Mouse (Mus musculus) brain, embryonic 18.5 days (tissue): ENCODE data around the gene Hsf2bp.

ENCODE experiments used
- DNase-seq: peaks from one replicate; pipeline ENCODE4 v3.0.0-alpha.2; 2012; ENCODE audit warnings: low read depth, low spot score

Gene Hsf2bp

DNA sequence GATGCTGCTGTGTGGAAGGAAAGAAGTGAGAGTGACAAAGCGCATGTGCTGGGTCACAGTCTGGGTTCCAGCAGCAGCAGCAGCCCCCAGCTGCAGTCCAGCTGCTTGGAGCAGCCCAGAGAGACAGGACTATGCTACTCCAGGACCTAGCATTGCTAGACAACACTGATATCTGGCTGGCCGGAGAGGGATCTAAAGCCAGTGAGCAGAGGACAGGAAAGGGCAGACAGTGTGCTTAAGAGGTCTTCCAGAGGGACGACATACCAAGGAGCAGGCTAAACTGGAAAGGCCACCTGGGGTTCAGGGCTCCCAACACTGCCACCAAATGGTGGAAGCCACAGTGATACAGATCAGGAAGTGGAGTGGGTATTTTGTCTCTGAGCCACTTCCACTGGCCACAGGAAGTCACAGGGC, 99.0 kb downstream of the Hsf2bp start:
- DNase-seq = no peak

DNA sequence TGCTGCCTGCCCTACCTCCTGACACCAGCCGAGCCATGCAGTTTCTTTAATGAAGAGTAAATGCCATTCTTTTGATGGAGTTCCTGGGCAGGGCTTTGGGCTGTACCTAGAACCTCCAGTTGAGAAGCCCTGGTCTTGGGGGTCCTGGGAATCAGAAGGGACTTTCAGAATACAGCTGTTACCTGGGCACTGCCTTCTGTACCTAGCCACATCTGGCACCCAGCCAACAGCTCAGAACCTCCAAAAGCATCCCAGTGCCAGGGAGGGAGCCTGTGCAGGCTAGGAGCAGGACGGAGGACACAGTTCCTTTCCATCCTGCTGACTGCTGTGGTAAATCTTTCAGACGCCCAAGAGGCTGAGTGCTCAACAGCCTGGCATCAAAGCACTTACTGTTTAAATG, 100.3 kb downstream of the Hsf2bp start:
- DNase-seq = no peak

DNA sequence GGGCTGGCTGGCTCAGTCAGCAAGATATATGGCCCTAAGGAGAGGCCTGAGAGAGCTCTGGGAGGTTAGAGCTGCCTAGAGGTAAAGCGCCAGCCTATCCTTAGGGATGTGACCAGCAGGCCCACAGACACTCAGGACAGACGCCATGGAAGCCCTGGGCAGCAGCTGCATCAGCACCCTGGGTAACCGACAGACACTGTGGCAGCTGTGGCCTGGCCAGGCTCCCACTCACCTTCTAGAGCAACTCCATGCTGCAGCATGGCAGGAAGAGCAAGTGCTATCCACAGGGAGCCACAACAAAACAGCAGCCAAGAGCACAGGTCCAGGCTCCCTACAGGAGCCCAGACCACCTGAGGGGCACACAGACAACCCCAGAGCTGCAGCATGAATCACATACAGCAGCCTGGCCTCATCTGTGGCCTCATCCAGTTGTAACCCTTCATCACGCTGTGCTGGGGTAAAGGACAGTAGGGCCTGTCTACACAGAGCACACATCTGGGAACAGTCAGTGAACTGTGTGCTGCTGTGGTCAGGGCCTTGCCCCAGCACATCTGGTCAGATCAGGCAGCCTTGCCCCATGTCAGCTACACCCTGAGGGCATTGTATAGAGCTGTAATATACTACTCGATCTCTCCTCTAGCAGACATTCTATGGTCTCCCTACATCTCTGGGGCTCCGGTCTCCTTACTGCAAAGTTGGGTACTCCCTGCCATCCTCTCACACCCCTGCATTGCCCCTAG, 100.9 kb downstream of the Hsf2bp start:
- DNase-seq = no peak

DNA sequence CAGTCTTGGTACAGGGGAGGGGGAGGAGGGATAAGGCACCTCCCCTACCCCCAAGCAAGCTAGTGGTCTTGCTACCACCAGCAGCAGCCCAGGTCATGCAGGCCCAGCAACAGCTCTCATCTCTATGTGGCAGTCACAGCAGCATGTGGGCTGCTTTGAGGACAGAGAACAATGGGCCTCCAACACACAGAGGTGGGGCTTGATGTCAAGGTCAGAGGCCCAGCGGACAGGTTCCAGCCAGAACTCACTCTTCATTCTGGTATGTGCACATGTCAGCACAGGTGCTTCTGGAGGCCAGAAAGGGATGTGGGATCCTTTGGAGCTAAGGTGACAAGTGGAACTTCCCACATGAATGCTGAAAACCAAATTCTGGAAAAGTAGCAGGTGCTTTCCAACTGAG, 102.2 kb downstream of the Hsf2bp start:
- DNase-seq = no peak

DNA sequence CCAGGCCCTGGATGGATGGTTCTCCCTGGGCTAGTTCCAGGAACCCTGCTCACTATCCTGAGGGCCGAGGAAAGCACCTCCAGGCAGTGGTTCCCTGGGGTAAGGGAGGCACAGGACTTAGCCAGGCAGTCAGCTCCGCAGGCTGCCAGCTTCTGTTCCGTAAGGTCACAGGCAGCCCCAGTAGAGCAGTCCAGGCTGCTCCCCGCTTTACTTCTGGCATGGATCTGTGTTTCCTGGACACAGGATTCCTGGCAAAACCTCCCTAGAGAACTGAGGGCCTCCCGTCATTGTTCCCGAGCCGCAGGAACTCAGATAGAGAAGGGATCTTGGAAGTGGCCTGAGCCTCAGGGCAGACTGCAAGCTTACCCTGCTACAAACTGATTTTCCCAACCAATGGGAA, 104.7 kb downstream of the Hsf2bp start:
- DNase-seq = no peak

DNA sequence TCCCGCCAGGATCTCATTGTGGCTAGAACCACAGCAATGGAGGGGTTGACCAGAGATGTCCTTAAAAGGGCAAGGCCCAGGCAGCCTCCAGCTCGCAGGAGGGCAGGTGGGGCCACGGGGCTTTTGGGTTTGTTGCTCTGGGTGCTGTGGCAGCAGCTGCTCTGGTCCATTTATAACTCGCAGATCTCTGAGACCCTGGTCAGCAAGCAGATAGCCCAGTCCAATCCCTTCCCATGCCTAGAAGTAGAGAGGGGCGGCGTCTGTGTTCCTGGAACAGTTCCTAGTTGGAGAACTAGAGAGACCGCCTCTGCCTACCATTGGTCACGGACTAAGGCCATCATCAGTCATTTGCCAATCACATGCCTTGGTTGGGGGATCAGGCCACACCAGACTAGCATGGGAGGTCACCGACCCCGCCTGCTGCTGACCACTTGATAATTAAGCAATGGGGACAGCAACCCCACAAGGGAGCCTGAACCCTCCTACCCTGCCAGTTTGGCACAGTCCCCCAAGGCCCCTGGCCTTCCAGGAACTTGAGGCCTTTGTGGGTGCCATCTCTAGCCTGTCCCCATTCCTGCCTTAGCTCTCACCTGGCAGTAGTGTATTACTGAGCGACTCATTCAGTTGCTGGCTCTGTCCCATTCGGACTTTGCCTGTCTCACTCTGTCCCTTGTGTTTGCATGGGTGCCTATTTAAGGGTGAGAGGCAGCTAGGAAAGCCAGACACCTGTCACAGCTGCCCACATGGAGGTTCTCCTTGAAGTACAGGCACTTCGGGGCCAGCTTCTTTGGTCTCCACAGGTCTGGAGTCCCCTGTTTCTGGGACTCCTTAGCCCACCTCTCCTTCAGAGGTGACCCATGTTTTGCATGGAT, 106.1 kb downstream of the Hsf2bp start:
- DNase-seq = no peak

DNA sequence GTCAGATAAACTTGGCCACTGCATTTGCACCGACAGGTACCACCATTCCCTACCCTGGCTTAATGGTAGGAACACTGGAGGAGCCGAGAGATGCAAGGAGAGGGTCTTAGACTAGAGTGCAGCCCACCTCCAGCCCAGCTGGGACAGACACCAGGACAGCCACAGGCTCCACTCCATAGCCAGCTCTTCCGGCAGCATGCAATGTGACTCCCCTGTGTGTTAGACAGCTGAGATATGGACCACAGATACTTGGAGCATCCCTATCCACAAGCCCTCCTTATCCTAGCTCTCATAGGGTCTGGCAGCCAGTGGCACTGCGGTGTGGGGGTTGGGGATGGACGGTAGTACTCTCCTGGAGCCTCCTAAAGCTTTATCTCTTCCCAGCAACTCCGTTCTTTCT, 107.1 kb downstream of the Hsf2bp start:
- DNase-seq = no peak

DNA sequence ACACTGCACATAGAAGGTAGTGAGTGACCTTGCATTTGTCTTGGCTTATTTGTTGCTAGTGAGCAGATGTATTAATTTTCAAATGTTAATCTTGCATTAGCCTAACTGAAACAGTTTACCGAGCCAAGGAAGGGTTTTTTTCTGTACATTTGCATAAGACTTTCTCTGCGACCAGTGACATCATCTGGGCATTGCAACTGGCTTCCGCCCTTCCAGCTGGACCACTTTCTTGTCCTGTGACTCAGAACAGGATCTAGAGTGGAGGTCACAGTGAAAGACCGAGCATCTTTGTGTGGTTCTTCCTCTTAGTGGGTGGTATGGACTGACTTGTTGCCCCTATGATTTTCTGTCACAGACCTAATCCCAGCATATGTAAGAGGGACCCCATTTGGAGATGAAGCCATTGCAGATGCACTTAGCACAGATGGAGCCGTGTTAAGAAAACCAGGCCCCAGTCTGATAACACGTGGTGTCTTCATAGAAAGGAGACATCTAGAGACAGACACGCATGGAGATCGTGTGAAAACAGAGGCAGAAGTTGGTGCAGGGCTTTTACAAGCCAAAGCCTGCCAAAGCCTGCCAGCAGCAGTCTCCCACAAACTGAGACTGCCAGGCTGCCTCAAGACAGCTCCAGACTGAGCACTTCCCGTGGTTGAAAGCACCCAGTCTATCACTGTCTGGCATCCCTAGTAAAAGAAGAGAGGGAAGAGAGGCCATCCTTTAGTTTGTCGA, 108.1 kb downstream of the Hsf2bp start:
- DNase-seq = peak; percentile 54

DNA sequence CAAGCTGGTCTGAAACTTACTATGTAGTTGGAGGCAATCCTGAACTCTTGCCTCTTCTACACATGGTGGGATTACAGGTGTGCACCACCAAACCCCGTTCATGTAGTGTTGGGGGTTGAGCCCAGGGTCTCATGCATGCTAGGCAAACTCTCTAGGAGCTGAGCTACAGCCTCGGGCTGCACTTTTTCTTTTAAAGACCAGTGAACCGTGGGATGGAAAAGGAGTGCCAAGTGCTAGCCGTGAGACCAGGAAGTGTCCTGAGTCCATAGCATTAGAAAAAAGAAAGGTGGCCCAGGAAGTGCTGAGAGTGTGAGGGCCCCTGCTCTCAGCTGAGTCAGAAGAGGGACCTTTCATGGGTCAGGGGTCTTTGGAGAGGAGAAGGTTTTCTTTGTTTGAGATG, 111.9 kb downstream of the Hsf2bp start:
- no peak for DNase-seq

DNA sequence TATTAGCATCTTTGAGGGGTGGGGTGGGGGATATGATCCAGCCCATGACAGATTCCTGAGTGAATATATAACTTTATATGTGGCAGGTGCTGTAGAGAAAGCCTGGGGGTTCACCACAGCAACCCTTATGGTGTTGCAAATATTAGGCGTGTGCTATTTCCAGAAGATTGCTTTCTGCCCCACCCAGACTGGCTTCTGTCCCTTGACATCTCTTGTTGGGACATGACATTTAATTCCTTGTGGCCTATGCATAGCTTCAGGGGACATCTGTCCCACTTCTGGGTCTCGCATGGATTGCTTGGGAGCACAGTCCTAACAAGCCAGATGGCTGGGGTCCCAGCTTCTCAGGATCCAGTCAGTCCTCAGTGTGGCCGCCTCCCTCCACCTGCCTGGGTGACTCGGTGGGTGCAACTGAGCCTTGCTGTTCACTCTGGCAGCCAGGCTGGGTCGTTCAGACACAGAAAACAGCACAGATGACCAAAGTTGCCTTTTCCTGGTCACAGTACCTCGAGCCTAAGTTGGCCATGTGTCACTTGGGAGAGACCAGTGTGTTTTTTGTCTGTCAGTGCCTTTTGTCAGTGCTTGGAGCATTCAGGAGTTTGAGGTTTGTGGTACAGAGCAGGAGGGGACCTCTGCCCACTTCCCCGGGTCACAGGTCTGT, 112.7 kb downstream of the Hsf2bp start:
- no peak for DNase-seq

DNA sequence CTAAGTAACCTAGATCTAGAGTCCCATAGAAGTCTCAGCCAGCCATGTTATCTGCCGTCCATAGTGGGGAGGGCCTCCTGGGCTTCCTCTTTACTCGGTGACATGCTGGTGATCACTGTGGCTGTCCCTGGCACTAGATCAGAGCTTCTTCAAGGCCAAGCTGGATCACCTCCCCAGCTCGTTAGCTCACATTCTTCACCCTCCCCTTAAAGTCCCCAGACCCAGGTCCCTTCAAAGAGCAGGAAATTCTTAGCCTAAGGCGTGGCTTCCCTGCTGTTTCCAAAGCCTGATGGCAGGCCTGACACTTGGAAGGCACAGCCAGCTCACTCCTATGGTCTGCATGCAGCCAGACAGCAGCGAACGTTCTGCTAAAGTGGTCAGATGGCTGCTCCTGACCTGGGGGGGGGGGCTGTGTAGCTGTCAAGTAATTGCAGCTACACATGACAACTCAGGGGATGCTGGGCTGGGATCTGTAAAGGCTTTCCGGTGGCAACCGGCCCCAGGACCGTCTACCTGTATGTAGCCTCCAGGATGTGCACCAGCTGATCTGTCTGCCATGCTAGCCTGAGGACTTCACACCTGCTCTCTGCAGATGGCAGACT, 115.5 kb downstream of the Hsf2bp start:
- DNase-seq = no peak

DNA sequence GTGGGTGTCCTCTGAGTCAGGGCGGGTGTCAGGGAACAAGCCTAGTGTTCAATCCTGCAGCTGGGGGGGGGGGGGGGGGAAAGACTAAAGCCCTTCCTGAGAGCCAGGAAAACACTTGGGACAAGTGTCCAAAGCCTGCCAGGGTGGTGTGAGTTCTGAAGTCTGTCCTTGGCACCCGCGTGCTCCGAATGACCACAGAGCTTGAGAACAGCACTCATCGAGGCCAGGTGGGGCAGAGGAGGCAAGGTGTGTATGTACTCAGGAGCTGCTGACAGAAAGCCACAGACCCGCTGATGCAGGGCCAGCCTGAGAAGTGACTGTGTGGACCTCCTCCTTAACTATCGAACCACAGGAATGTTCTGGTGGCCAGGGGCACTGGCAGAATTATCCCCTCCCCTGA, 116.5 kb downstream of the Hsf2bp start:
- DNase-seq = no peak

DNA sequence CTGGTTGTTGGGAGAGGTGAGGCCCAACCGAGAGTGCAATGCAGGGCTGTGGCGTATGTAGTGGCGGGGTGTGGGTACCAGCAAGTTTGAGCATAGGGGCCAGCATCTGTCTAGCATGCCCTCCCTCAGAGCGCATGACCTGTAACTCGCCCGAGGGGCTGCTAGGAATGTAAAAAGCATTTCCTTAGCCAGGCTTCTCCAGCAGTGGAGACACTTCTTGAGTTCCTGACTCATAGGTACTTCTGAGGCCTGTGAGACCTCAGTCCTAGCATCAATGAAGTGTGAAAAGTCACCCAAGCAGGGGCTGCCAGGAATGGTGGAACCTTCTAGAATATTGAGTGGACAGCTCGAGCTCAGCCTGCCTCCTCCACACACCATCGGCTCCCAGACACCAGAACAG, 117.8 kb downstream of the Hsf2bp start:
- no peak for DNase-seq

DNA sequence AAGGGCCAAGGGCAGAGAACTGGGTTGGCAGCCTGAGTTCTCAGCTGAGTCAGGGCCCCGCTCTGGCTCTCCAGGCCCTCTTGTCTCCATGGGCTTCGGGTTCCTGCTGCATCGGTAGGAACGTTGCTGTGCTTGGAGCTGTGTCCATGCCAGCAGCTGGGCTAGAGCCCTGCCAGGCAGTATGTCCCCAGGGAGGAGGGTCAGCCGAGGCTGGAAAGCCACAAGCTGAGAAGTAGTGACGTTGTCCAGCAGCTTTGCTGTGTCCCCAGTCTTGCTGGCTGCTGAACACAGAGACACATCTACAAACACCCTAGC, 119.7 kb downstream of the Hsf2bp start:
- no peak for DNase-seq

DNA sequence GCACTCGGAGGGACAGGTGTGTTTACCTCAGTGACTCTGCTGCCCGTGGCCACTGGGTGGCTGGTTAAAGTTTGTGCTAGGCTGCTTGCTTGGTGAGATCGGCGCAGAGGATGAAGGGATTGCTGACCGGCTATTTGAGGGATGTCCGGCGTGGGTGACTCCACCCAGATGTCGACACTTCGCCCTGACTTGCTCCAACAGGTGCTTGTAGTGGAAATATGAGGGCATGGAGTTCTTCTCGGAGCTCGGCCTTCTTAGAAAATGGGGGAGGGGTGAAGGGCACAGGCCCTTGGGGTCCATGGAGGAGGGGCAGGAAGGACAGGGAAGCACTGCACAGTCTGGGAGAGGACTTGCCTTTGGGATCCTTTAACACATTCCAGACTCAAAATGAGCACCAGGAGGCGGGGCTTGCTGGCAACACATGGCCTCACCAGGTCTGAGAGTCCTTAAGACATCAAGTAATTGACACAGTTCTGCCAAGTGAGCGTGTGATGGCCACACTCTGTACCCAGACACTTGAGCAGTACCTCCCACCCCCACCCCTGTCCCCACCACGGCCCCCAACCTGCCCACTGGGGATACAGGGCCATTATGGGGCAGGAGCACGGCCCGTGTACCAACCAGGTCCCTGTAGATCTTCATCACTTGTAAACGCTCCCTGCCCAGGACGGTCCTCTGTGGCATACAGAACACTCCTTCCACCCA, 120.2 kb downstream of the Hsf2bp start:
- DNase-seq = no peak

DNA sequence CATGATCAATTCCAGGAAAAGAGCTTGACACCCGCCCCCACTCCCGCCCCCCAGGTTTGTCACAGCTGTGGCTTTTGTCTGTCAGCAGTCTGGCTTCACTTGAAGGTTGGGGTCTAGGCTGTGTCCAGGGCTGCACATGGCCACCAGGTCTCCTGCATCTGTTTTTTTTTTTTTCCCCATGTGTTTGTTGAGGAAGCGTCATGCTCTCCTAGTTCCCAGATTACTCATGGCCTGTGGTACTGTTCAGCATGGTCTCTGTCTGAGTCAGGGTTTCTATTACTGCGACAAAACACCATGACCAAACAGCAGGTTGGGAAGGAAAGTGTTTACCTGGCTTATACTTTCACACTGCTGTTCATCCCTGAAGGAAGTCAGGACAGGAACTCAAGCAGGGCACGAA, 121.8 kb downstream of the Hsf2bp start:
- DNase-seq = no peak

DNA sequence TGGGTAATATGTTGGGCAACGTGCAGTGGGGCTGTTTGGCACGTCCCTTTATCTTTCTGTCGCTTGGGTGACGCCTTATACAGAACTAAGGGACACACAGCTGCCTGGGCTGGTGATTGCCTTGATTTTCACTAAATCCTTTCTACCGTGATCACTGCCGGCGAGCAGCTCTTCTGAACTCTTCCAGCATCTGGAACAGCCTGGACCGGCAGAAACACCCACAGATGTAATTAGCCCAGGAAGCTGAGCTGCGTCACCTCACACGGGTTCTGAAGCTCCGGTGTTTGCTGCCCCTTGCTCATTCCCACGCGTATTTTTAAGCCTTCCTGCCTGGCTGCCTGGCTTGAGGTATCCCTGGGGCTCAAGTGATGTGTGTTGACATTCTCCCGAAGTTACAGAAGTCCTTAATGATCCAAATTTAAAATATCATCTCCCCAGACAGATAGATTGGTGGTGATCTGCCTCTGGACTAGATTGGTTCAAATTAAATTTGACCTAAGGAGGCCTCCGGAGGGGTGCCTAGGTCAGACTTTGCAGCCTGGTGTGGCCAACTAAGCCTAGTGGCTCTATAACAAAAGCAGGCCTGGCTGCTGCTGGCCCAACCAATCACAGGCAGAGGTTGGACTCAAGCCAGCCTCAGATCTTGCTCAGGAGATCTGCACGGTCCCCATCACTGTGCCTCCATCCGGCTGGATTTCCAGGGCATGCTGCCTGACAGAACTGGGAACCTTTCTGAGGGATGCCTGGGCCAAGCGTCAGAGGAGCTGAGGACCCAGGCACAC, 123.1 kb downstream of the Hsf2bp start:
- no peak for DNase-seq

DNA sequence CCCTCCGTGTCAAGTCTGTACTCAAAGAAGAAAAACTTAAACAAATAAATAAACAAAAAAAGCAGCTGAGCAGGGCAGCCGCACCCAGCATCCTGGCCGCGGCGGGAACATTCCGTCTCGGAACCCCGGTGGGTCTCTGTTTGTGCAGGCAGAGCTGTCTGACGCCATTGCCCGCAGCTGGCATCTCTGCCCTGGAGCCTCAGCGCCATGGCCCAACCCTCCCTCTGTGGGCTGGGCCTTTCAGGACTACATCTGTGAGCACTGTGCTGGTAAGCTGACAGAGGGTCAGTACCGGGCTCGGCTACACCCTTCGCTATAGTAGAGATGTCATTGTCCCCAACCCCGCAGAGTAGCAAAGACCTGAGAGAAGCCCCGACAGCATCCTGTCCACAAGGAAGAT, 123.8 kb downstream of the Hsf2bp start:
- no peak for DNase-seq

DNA sequence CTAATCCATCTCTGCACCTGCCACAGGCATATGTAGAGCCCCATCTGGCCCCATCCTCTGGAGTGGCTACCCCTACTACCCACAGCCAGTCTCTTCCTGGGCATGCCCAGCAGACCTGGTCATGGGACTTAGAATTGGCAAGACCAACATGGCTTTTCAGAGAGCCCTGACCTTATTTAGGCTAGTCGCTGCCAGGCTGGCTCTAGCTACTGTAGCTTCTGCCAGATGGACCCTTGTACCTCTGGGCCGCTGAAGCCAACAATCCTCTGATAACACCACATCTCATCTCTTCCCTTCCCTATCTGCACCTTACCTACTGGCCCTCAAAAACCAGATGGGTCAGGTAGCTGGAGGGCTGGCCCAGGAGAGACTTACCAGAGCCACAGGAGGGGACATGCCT, 127.2 kb downstream of the Hsf2bp start:
- no peak for DNase-seq

DNA sequence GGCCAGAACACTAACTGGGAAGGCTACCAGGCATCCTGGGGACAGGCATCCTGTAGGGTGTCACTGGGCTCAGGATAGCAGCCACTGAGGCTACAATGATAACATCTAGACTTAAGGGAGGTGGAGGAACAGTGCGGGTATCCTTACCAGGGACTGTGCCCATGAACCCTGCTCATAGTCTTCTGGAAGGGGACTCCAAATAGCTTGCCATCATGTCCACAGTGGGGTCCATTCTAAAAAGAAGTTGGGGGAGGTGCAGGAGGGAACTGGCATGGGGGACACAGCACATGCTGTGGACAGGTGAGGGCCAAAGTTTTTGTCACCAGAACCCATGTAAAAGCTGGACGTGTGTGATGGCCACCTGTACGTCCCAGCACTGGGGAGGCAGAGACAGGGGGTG, 129.7 kb downstream of the Hsf2bp start:
- no peak for DNase-seq
